16 mouse cellular contexts compared by ENCODE assay signal in the genomic region with DNA sequence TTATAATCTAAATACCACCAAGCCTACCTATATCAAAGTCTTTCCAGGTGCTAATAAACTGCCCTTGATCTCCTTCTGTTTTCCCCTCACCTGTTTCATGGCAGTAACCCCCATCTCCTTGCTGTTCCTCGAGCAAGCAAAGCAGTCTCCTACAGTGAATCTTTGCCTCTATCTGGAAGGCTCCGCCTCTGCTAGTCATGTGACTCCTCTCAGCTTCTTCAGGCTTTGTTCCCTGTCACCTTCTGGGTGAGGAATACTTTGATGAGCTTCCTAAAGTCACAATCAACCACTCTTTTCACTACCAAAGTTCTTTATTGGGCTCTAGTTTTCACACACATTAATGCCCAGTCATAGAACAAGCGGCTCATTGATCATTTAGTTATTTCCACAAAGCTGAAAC. TPM values are rescaled to one million over a fixed set of nuclear protein-coding genes. Genes with fewer than 3 reads are reported as not detected.
"Had no signal": no experiment of that assay in that cellular context is flagged by ENCODE, and none has a peak within 500 bp of the region (broad histone marks: within the 10 kb centered on the region; RNA-seq: fewer than 3 reads in every experiment).

No protein-coding gene starts in this region.

- H3K4me1 ChIP-seq: midbrain, embryonic 10.5 days; midbrain, embryonic 12.5 days; midbrain, embryonic 15.5 days; neural tube, embryonic 12.5 days; stomach, embryonic 15.5 days had no signal

- DNase-seq: lung, adult 18-20 months; lung, embryonic 14.5 days; lung, postnatal 10 days; lung, postnatal 4 days; right cerebral cortex, postnatal 14 days; thymus, adult 2 months; thymus, postnatal 25 days; thymus, postnatal 4 days had no signal

- ATAC-seq: midbrain, embryonic 15.5 days had no signal

- H3K27ac ChIP-seq: midbrain, embryonic 10.5 days; midbrain, embryonic 12.5 days; midbrain, embryonic 15.5 days; neural tube, embryonic 12.5 days; stomach, embryonic 15.5 days; stomach, postnatal 0 days had no signal

- H3K27me3 ChIP-seq: midbrain, embryonic 12.5 days; midbrain, embryonic 15.5 days; neural tube, embryonic 12.5 days; stomach, embryonic 15.5 days had no signal

- H3K9ac ChIP-seq: lung, embryonic 14.5 days; midbrain, embryonic 12.5 days; midbrain, embryonic 15.5 days; neural tube, embryonic 12.5 days; stomach, embryonic 15.5 days had no signal

- H3K9me3 ChIP-seq: midbrain, embryonic 10.5 days; midbrain, embryonic 12.5 days; midbrain, embryonic 15.5 days; neural tube, embryonic 12.5 days; stomach, embryonic 15.5 days had no signal

- H3K4me2 ChIP-seq: lung, embryonic 14.5 days; midbrain, embryonic 12.5 days; midbrain, embryonic 15.5 days; neural tube, embryonic 12.5 days; stomach, embryonic 15.5 days had no signal

- H3K4me3 ChIP-seq: midbrain, embryonic 10.5 days; midbrain, embryonic 12.5 days; midbrain, embryonic 15.5 days; neural tube, embryonic 12.5 days; stomach, embryonic 15.5 days had no signal

- H3K36me3 ChIP-seq: midbrain, embryonic 10.5 days; midbrain, embryonic 12.5 days; midbrain, embryonic 15.5 days; neural tube, embryonic 12.5 days; stomach, embryonic 15.5 days had no signal

RNA-seq across cellular contexts. Expression of gene Cysltr2, which starts 37.5 kb away (rescaled TPM):
- total RNA-seq: megakaryocyte, adult 5-6 weeks; midbrain, postnatal 0 days had no signal
- polyA plus RNA-seq: lung, embryonic 14.5 days; midbrain, embryonic 10.5 days; midbrain, embryonic 12.5 days; neural tube, embryonic 12.5 days; stomach, embryonic 15.5 days had no signal
